Mouse (Mus musculus): Measurements from ENCODE around the gene Adgrg6. TPM values are rescaled to one million over a fixed set of nuclear protein-coding genes. Genes with fewer than 3 reads are reported as not detected.

The Adgrg6 gene
- polyA plus RNA-seq, 1 experiment from 2014 or later: 3.4 TPM

GRCm38 (mm10) chr10:14365065-14365589 lies 180.3 kb downstream of the Adgrg6 start:
- no peak overlapping the region for H3K9ac ChIP-seq (replicated peaks)
- H3K9me3 ChIP-seq: no peaks in the 10 kb centered on the region
- WGBS: 85% methylated on average over 1 of the region's 1 CpGs
- no peaks in the 10 kb centered on the region for H3K27me3 ChIP-seq
- H3K27ac ChIP-seq: no peak overlapping the region
- H3K36me3 ChIP-seq: no peaks in the 10 kb centered on the region
- H3K4me1 ChIP-seq (replicated peaks): no peaks in the 10 kb centered on the region
- no peak overlapping the region for H3K4me2 ChIP-seq
- H3K4me3 ChIP-seq (replicated peaks): no peak overlapping the region
- no peak for ATAC-seq (ENCODE audit: insufficient number of reproducible peaks, insufficient read depth, low FRiP score, low TSS enrichment, low read depth)

GRCm38 (mm10) chr10:14363226-14363625 lies 182.2 kb downstream of the Adgrg6 start:
- Histone ChIP-seq H3K36me3 (no peaks in the 10 kb centered on the region), H3K9me3 (no peaks in the 10 kb centered on the region), H3K4me3 (replicated peaks) (no peak overlapping the region), H3K27ac (no peak overlapping the region), H3K4me2 (no peak overlapping the region), H3K9ac (replicated peaks) (no peak overlapping the region), H3K27me3 (no peaks in the 10 kb centered on the region), H3K4me1 (replicated peaks) (no peaks in the 10 kb centered on the region)
- no peak for ATAC-seq (ENCODE audit: insufficient number of reproducible peaks, insufficient read depth, low FRiP score, low TSS enrichment, low read depth)
- 94% methylated on average over 2 of the region's 2 CpGs for WGBS

GRCm38 (mm10) chr10:14358271-14358670 lies 187.2 kb downstream of the Adgrg6 start:
- no peak overlapping the region for H3K9ac ChIP-seq (replicated peaks)
- H3K9me3 ChIP-seq: no peaks in the 10 kb centered on the region
- no peak overlapping the region for H3K4me3 ChIP-seq (replicated peaks)
- ATAC-seq (ENCODE audit: insufficient number of reproducible peaks, insufficient read depth, low FRiP score, low TSS enrichment, low read depth): no peak
- no peak overlapping the region for H3K27ac ChIP-seq
- 87% methylated on average over 3 of the region's 3 CpGs for WGBS
- no peak overlapping the region for H3K4me2 ChIP-seq
- H3K27me3 ChIP-seq: no peaks in the 10 kb centered on the region
- H3K36me3 ChIP-seq: no peaks in the 10 kb centered on the region
- no peaks in the 10 kb centered on the region for H3K4me1 ChIP-seq (replicated peaks)

Other genes starting within 250 kb of the Adgrg6 start
- gene Vta1, start 159.9 kb upstream of the Adgrg6 start, polyA plus RNA-seq (2016; fragmentation: Nextera tagmentation; extraction: Ambion mirVana): 96.5 and 108 TPM in 2 replicates
- 0.26 and 0.40 TPM in 2 replicates for gene Nmbr, start 159.9 kb upstream of the Adgrg6 start, polyA plus RNA-seq (2016; fragmentation: Nextera tagmentation; extraction: Ambion mirVana)
- gene Gje1, start 172.6 kb upstream of the Adgrg6 start, polyA plus RNA-seq (2016; fragmentation: Nextera tagmentation; extraction: Ambion mirVana): not detected in 2 replicates

All from limb, embryonic 12.5 days (tissue).